Mouse (Mus musculus) yolk sac, embryonic 10.5 days (tissue): ENCODE data around the gene Cfap61.

ENCODE experiments used
- DNase-seq: peaks from one replicate; pipeline ENCODE4 v3.0.0-alpha.2; 2017; ENCODE audit warnings: low spot score

Gene Cfap61

DNA sequence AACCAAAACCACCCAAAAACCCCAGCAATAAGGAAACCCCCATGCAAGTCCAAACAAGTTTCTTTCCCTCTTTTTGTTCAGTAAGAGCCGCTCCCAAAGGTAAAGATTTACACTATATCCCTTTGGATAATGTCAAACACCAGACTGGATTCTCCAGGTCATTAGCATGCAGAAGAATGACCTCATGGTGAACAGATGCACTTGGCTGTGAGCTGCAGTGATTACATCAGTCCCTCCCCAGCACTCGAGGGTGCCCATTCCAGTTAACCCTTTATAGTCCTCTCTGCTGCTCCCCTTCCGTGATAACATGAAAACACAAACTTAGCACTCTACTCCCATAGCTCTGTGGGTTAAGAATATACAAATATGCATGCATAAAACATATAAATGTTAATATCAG is 322.5 kb downstream of the Cfap61 start:
- DNase-seq = no peak

DNA sequence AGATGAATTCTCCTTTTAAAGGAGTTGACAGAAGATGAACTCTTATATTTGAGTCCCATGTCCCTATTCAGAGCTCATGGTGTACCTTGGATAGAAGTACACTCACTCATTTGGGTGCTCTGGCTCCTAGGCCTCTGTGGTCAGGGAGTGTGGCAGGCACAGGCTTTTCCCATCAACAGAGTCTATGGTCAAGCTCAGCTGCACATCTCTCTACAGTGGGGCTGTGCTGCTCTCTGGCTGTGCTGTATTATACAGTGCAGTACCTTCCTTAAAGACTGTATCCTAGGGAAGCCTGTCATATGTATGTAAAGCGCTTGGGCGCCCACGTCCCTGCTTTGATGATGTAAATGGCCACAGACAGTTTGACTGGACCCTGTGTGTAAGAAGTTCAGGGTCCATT is 323.0 kb downstream of the Cfap61 start:
- no peak for DNase-seq

DNA sequence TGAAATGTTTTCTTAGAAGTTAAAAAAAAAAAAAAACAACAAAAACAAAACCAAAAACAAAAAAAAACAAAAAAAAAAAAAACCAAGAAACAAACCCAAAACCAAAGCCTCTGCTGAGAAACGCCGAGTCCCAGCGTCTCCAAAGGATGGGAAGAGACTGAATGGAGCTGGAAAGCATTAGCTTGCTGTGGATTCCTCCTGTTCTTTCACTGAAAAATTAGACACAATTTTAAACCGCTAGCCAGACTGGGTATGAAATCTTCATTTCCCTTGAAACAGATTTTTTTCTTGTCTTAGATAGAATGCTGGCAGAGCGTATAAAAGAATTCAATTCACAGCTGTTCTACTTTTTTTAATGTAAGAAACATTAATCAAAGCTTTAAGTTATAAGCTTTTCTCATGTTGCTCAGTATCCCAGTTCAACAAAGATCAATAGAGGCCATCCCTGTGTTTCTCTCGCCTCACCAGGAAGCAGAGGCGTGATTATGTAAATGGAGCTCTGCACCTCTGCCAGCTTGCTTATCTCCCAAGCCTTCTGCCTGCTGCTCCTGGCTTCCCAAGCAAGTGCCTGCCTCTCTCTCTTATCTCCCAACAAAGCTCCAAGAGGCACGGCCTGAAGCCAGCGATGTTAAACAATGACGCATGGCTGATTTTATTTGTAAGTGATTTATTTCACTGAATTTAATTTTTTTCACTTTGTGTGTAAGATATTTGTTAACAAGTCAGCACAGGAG is 324.3 kb downstream of the Cfap61 start:
- no peak for DNase-seq

DNA sequence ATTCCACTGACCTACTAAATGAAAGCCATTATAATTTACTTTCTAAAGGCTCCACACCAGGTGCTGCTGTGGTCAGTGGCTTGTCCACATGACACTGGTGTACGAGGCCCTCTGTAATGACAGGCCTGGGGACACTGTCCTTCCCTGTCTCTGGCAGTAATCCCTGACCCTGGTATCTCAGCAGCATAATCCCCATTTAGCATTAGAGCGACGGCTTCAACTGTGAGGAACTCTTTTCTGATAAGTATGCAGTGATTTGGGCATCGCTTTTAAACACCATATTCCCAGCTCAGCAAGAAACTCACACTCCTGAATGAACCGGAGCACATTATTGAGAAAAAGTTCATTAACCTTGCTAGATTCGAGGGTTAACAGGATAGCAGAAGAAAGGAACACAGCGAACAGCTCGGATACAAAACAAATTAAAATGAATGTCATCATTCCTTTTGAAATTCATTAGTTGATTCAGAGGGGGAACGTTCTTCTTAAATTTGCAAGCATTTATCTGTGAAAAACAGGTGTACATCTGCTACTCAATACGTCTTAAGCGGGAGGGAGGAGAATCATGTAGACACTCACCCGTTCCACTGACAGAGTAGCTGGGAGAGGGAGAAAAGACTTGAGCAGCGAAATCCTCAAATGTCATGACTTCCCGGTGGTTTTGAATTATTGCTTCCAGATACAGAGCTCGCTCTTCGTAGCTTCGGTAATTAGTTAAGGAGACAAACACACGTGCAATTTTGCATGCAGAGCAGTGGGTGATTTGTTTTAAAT is 325.4 kb downstream of the Cfap61 start:
- no peak for DNase-seq

DNA sequence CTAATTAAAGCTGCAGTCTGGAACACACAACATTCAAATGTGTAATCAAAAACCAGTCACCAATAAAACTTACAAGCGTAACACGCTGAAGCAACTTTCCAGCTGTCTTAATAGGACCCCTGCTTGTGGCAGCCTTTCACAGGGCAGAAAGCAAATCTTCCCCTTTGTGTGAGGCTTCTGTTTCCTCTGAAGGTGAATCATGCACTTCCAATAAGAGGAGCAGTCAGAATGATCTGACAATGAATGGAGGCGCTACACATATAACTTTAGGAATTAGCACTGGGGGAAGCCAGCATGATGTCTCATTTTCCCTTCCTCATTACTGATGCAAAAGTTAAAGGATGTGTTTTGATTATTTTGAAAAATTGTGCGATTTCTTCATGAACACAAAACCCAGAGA is 326.6 kb downstream of the Cfap61 start:
- DNase-seq = no peak

DNA sequence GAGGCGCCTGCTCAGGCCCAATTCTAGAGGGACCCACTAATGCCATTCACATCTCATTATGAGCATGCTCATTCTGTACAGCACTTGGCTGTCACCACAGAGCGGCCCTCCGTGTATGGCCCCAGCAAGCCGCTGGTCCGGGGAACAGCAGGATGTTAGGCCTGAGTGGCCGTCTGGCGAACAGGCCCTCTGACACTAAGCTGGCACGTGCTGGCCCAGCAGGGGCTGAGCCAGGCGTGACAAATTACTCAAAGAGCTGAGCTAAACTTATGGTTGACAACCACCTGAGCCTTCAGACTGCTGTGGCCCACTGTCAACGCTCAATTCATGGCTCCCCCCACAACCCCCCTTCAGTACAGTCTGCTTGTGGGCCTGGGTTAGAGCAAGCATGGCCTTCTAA is 327.6 kb downstream of the Cfap61 start:
- DNase-seq = no peak

DNA sequence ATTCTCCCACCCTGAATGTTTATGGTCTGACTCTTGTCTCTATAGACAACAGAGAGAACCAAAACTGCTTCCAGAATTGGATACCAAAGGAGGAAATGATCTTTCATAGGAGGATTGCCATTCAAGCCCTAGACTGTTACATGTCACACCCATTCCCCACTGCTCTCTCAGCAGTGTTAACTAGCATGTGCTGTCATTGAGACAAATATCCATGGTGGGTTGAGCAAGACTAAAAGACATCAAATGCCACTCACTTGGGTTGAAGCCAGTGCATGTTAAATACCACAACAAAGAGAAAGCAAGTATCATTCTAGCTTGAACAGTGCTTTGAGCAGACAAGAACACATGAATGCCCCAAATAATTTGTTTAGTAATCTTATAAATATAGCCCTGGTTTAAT is 328.4 kb downstream of the Cfap61 start:
- DNase-seq = no peak
